10 mouse cellular contexts compared by ENCODE assay signal in the genomic region with DNA sequence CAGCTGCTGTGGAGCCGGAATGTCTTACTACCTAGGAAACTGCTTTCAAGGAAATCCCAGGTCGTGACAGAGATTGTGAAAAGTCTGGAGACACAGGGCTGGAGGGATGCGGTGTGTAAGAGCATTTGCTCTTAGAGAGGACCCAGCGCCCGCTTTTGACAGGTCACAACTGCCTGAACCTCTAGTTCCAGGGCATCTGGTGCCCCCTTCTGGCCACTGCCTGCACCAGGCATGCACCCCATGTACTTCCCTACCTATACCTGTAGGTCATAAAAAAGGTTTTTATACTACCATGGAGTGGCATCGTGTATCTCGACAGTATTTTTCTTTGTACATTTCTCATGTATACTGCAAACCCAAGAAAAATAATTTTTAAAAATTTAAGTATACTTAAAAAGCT.
DNase-seq lines count a peak whose midpoint lies in the region; ATAC-seq and TF ChIP-seq lines count a peak whose summit lies in the region.
"Had no signal": no experiment of that assay in that cellular context is flagged by ENCODE, and none has a peak within 500 bp of the region (broad histone marks: within the 10 kb centered on the region; RNA-seq: fewer than 3 reads in every experiment).

No protein-coding gene starts in this region.

- no peaks in the 10 kb centered on the region for H3K36me3 ChIP-seq in midbrain, postnatal 0 days (ENCODE audit: insufficient read depth, low read length)
- H3K36me3 ChIP-seq: embryonic facial prominence, embryonic 15.5 days; stomach, embryonic 15.5 days had no signal

- intact Hi-C loops in heart, postnatal 25 days (cut with DNase I): no loop called here

- WGBS in midbrain, postnatal 0 days: 96% methylated on average over 7 of the region's 7 CpGs

- no peaks in the 10 kb centered on the region for H3K27me3 ChIP-seq in midbrain, postnatal 0 days (ENCODE audit: insufficient read depth, low read length)
- H3K27me3 ChIP-seq: embryonic facial prominence, embryonic 15.5 days; stomach, embryonic 15.5 days had no signal

- no peak for TF ChIP-seq CTCF in midbrain, postnatal 0 days (IDR thresholded peaks at IDR 0.05)

- no peak overlapping the region for H3K4me3 ChIP-seq in midbrain, postnatal 0 days (ENCODE audit: low read depth, low read length)
- H3K4me3 ChIP-seq: embryonic facial prominence, embryonic 15.5 days; stomach, embryonic 15.5 days had no signal

- no peak overlapping the region for H3K27ac ChIP-seq in midbrain, postnatal 0 days (ENCODE audit: low read depth, low read length)
- H3K27ac ChIP-seq: embryonic facial prominence, embryonic 15.5 days; stomach, embryonic 15.5 days had no signal

- H3K9ac ChIP-seq in midbrain, postnatal 0 days (replicated peaks; ENCODE audit: low read length, poor library complexity, severe bottlenecking): no peak overlapping the region
- H3K9ac ChIP-seq: embryonic facial prominence, embryonic 15.5 days; stomach, embryonic 15.5 days had no signal

- no peak overlapping the region for H3K4me2 ChIP-seq in midbrain, postnatal 0 days (ENCODE audit: low read depth, low read length, poor library complexity, severe bottlenecking)
- H3K4me2 ChIP-seq: embryonic facial prominence, embryonic 15.5 days; stomach, embryonic 15.5 days had no signal

- no peaks in the 10 kb centered on the region for H3K4me1 ChIP-seq in midbrain, postnatal 0 days (ENCODE audit: insufficient read depth, low read length)
- H3K4me1 ChIP-seq: embryonic facial prominence, embryonic 15.5 days; stomach, embryonic 15.5 days had no signal

- DNase-seq in heart, adult 11 months: peak; percentile 45
- no peak for DNase-seq in heart, postnatal 25 days (ENCODE audit: low spot score)
- DNase-seq in 3T3-L1 (ENCODE audit: low read depth, low spot score) (peak; percentile 18), MEL-GATA-1-ER (ENCODE audit: extremely low read depth, low read depth) (peak; percentile 25)
- DNase-seq in right cerebral cortex, postnatal 14 days: no peak
- no peak for DNase-seq in midbrain, postnatal 0 days (ENCODE audit: low spot score)
- no peak for DNase-seq in left cerebral cortex, adult 18-20 months (ENCODE audit: low spot score in 2 of 2)

- ATAC-seq in megakaryocyte-erythroid progenitor cell, adult 5-6 weeks (replicated peaks; ENCODE audit: low FRiP score, low TSS enrichment, poor library complexity, severe bottlenecking): 0 out of 2 replicates have a peak, but pooled peaks have one; percentile 50
- no peak for ATAC-seq in midbrain, postnatal 0 days (ENCODE audit: low FRiP score)

- H3K9me3 ChIP-seq in midbrain, postnatal 0 days (ENCODE audit: low read length): no peaks in the 10 kb centered on the region
- H3K9me3 ChIP-seq: embryonic facial prominence, embryonic 15.5 days; stomach, embryonic 15.5 days had no signal

Comparison
In these comparisons a context has a peak if more than half of its experiments do, and no peak if none do; other contexts are left out.
1. DNase-seq: peak in heart, adult 11 months (single experiment), 3T3-L1 (single experiment) and MEL-GATA-1-ER (single experiment); none in heart, postnatal 25 days (single experiment), right cerebral cortex, postnatal 14 days (single experiment), midbrain, postnatal 0 days (single experiment) and left cerebral cortex, adult 18-20 months (0 of 2).